Mouse (Mus musculus) frontal cortex, postnatal 25 days (tissue): Measurements from ENCODE around the gene Metap2.
"Not testable (repeated sequence)": the region's sequence is repeated elsewhere in the genome, so short reads cannot be mapped to it uniquely, and the experiment has no call there.

ENCODE experiments used
- DNase-seq, 2 experiments: peaks; one replicate each; pipeline ENCODE4 v3.0.0; 2022; ENCODE audit warnings: low spot score in 2 of 2

The Metap2 gene

GRCm38 (mm10) chr10:93846706-93847105 is 50.2 kb downstream of the Metap2 start:
- no peak for DNase-seq

GRCm38 (mm10) chr10:93835115-93835514 is 61.8 kb downstream of the Metap2 start:
- DNase-seq = not testable (repeated sequence)

GRCm38 (mm10) chr10:93834394-93834745 is 62.5 kb downstream of the Metap2 start:
- no peak for DNase-seq

GRCm38 (mm10) chr10:93833699-93834393 is 63.0 kb downstream of the Metap2 start:
- DNase-seq = no peak

GRCm38 (mm10) chr10:93833370-93833698 is 63.6 kb downstream of the Metap2 start:
- DNase-seq = no peak

GRCm38 (mm10) chr10:93832811-93833210 is 64.1 kb downstream of the Metap2 start:
- DNase-seq = no peak

GRCm38 (mm10) chr10:93831730-93832574 is 64.9 kb downstream of the Metap2 start:
- DNase-seq = no peak

- no peak for DNase-seq
Measured at GRCm38 (mm10) chr10:93830931-93831729, 65.8 kb downstream of the Metap2 start, which contains the start of gene Usp44. TSS of gene Usp44 (plus strand) at chr10:93831555.

- DNase-seq = no peak
Measured at GRCm38 (mm10) chr10:93829898-93830831, 66.7 kb downstream of the Metap2 start.

GRCm38 (mm10) chr10:93818661-93819060 is 78.2 kb downstream of the Metap2 start:
- peak; percentile 27 to 70 for DNase-seq

- DNase-seq = no peak
Measured at GRCm38 (mm10) chr10:93813755-93814154, 83.1 kb downstream of the Metap2 start.

GRCm38 (mm10) chr10:93812774-93813415 is 84.0 kb downstream of the Metap2 start:
- DNase-seq = peak; percentile 75 to 84

- no peak for DNase-seq
Measured at GRCm38 (mm10) chr10:93812098-93812497, 84.8 kb downstream of the Metap2 start.

- no peak for DNase-seq
Measured at GRCm38 (mm10) chr10:93810590-93811185, 86.2 kb downstream of the Metap2 start.

GRCm38 (mm10) chr10:93809438-93809837 is 87.5 kb downstream of the Metap2 start:
- DNase-seq = not testable (repeated sequence)
